Mouse (Mus musculus) heart, postnatal 36 days (tissue): ENCODE results near the gene Vps33b. TPM values are rescaled to one million over a fixed set of nuclear protein-coding genes. Genes with fewer than 3 reads are reported as not detected.

Source experiments
- DNase-seq, 2 experiments: peaks; one replicate each; pipeline ENCODE4 v3.0.0; 2021 to 2022
- intact Hi-C: fragments of 180-260 bp; cut with DNase I; formaldehyde crosslinking; loops from one replicate; pipeline ENCODE4 v1.15.1; 2025
- total RNA-seq, 2 experiments: library from RNA; stranded (reverse); gene quantifications; 2 replicates each; pipeline ENCODE4 v1.2.3; 2021

The Vps33b gene
- total RNA-seq = 1 to 10 TPM; 6.2 to 7.2 TPM

DNA sequence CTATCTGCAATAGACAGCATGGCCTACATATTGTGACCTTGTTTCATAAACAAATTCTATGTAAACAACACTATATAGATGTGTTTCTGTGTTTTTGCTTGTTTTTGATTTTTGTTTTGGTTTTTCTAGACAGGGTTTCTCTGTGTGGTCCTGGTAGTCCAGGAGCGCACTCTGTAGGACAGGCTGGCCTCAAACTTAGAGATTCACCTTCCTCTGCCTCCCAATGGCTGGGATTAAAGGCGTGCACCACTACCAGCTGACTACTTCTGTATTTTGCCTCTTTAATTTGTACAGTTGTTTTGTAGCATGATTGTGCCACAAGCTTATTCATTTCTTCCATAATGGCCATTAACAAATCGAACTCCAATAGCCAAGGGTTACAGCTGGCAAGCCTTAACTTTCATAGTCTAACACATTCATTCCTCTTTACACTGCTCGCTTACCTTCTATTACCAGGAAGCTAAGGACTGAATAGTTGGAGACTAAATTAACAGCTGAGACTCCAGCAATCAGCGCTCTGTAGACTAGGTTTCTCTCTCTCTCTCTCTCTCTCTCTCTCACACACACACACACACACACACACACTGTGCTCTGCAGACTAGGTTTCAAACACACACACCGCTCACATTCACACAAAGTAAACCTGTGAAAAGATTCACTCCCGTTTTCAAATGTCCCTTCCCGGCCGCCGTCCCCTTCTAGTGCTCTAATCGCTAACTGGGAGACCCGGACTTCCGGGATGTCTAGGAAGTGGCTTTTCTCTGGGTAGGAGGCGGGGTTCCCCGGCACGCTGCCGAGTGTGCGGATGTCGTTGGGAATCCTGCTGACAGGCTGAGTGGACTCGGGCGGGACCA is at the start of gene Vps33b:
Vps33b (plus strand) TSS at position 753 of the 854 bp plus-strand sequence.
- DNase-seq = peak; percentile 95 to 98
- intact Hi-C loops = loop anchor here (2.0 to 10.0 kb wide), 2 partner anchors 56 to 334 kb away; partner anchors contain the start of genes Arpin and Rccd1

DNA sequence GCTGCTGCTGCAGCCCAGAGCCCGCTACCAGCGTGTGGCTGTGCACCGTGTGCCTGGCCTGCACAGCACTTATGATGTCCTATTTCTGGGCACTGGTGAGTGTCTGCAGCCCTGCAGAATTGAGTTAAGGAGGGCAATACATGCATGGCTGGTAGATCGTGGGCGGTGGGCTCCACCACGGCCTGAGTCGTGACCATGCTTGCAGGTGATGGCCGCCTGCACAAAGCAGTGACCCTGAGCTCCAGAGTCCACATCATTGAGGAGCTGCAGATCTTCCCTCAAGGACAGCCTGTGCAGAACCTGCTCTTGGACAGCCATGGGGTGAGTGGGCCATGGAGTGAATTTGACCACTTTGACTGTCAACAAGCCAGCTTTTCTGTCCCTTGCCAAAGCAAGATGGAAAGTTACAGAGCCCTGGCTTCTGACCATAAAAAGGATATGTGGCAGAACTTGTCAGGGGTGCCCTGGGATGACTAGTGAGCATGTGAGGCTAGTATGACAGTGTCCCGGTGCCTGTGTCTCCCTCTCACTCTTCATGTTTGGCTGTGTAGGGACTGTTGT is 49.1 kb upstream of the Vps33b start:
- no peak for DNase-seq
- intact Hi-C loops = no loop called here

DNA sequence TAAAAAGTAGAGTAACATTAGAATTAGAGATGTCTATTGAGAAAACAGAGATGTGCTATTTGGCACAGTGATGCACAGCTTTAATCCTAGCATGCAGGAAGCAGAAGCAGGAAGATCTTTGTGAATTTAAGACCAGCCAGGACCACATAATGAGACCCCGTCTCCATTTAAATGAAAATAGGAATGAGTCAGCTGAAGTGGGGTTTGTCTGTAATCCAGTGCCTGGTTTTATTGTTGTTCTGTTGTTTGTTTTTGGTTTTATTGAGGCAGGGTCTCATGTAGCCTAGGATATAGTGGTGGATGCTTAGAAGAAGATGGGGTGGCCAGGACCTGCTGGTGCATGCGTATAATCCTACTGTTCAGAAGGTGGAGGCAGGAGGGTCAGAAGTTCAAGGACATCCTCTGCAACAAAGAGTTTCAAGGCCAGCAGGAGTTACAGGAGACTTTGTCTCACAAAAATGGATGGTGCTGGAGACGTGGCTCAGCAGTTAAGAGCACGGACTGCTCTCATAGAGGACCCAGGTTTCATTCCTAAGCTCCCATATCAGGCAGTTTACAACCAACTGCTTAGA is 48.2 kb upstream of the Vps33b start:
- DNase-seq = no peak
- intact Hi-C loops = no loop called here

DNA sequence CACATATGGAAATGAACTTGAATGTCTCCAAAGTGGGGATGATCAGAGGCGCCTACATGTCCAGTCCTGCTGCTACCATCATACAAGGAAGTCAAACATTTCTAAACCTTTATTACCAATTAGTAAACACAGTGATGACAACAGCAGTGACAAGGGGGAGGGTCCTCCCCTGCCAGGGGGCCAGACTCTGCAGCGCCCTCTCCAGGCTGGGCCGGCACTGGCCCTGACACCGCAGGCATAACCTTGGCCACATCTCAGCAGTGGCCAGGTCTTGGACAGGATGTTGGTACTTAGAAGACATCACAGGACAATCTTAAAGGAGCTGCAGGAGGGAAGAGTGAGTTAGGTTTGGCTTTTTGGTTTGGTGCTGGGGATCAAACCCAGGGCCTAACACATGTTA is 42.4 kb upstream of the Vps33b start:
- intact Hi-C loops = no loop called here
- DNase-seq = no peak

DNA sequence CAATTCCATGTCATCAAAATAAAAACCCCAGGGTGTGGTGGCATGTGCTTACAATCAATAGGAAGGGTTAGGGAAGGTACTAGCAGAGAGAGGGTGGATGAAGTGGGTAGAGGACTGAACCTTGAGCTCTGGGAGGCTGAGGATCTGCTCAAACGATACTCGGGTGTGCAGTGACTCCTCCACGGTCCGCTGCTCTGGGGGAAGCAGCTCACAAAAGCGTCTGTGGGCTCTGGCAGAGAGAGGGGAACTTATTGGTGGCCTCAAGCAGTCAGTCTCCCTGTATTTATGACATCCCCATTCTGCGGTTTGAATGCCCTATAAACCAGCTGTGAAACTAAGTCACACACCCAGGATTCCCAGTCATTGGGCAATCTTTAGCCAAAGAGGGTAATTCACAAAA is 39.3 kb upstream of the Vps33b start:
- intact Hi-C loops = no loop called here
- DNase-seq = no peak

DNA sequence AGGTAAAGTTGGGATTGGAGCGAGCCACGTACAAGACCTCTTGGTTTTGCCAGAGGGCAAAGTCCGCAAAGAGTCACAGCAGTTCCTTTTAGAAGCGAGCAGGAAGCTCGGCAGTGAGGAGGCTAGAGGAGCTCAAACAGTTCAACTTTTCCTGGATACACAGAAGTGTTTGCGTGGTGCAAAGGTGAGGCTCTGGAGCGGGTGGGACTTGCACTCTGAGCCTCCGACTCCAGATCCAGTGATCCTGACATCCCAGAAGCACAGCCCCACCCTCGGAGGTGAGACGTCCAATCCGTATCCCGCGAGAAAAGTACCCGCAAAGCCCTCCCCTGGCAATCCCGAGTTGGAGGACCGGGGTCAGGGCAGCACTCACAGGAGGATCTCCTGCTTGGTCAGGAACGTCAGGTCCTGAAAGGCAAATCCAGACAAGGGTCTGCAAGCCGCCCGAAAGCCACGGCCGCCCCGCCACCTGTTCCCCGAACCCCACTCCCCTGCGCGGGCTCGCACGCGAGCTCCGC is 37.4 kb upstream of the Vps33b start:
- intact Hi-C loops = no loop called here
- no peak for DNase-seq

DNA sequence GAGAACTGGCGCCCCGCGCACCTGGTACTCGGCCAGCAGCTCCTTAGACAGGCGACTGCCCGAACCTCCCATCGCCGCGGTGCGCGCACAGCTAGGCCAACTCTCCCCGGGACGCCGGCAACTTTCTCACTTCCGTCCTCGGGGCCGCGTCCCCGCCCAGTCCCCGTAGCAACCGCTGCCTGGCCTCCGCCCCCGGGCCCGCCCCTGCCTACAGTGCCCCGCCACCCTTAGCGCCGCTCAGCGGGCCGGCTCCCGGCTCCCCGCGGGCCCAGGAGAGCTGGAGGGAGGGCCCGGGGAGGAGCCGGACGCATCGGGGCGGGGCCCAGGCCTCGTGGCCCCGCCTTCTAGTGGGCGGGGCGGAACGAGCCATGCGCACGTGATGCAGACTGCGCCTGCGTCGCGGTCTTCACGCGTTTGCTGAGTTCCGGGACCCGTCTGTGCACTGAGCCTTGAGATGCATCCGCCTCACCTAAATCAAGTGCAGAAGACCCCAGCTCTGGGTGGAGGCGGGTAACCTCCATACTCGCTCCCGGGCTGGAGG is 36.9 kb upstream of the Vps33b start, which contains the start of the genes Cib1 and Gdpgp1:
Cib1 (minus strand) TSS at position 325 of the 541 bp plus-strand sequence.
Gdpgp1 (plus strand) TSS at position 377 of the 541 bp plus-strand sequence.
- DNase-seq = peak; percentile 97 to 98
- intact Hi-C loops = no loop called here

DNA sequence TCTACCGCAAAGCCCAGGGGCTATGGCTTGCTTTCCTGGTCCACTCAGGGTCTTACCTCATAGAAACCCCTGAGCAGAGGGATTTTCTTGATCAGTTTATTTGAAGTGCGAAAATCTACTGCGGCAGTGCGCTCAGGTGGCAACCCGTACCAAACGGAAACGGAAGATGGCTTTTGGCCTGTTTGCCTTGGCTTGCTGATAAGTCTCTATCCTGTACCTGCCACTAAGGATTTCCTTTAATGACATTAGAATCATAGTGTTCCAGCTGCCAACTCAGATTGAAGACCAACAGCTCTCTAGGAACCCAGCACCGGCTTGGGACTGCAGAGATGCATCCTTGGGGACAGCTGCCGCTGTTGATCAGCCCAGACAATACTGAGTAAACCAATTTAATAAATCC is 35.6 kb upstream of the Vps33b start:
- intact Hi-C loops = no loop called here
- no peak for DNase-seq

DNA sequence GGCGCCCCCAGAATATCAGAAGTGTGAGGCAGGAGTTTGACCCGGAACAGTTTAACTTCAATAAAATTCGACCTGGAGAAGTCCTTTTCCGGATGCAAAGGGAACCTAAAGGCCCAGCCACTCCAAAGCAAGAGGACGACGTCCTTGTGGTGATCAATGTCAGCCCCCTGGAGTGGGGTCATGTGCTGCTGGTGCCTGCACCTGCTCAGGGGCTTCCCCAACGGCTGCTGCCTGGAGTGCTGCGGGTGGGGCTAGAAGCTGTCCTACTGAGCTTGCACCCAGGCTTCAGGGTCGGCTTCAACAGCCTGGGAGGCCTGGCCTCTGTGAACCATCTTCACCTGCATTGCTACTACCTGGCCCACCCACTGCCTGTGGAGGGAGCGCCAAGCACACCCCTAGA is 30.9 kb upstream of the Vps33b start:
- intact Hi-C loops = no loop called here
- no peak for DNase-seq

DNA sequence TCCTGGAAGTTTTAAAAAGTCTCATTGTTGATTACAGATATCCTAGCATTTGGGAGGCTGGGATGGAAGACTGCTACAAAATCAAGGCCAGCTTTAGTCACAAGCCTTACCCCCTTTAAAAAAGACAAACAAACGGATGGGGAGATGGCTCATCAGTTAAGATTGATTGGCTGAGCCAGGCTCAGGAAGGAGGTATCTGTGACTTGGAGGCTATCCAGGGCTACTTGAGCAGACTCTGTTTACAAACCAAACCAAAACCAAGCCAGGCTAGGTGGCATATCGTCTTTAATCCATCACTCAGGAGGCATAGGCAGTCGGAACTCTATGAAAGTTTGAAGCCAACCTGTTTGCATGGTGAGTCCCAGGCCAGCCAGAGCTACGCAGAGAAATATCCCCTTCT is 27.8 kb upstream of the Vps33b start:
- intact Hi-C loops = no loop called here
- DNase-seq = no peak

DNA sequence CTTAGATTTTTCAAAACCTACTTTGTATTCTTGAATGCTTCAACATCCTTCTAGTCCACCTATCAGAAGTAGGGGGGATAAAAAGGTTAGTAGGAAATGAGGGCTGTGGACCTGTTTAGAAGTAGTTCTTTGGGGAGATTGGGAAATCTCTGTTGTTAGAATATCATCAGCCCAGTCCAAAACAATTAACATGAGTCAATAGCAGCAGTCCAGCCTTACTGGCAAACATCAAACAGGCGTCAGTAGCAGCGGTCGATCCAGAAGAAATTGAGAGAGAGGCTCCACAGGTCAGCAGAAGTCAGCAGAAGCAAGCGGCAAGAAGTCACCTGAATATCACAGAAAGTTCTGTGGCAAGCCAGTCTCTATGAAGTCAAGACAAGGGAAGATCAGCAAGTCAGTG is 24.6 kb upstream of the Vps33b start:
- no peak for DNase-seq
- intact Hi-C loops = no loop called here

DNA sequence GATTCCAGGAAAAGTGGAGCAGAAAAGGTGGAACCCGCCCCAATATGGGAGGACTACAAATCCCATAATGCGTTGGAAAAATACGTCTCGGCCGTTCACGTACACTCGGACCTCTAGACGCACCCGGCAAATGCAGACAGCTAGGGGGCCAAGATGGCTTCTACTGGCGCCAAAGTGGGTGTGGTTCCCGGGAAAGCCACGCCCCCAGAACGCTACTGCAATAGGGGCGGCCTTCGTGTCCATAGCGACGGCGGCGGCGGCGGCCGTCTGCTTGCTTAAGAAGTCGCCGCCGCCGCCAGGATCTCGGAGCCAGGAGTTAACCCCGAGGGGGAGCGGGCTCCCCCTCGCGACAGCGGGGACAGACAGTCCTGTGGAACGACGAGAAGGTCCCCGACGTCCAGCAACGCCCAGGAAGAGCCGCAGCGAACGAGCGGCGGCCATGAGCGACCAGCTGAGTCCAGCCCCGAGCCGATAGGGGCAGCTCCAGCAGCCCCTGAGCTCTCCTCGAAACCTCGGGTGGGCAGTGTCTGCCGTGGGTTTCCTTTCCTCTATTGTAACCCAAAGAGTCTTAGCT is 23.2 kb upstream of the Vps33b start, which contains the start of gene Ttll13:
Ttll13 (plus strand) TSS at position 229 of the 574 bp plus-strand sequence.
- DNase-seq = peak; percentile 93 to 96
- intact Hi-C loops = no loop called here

DNA sequence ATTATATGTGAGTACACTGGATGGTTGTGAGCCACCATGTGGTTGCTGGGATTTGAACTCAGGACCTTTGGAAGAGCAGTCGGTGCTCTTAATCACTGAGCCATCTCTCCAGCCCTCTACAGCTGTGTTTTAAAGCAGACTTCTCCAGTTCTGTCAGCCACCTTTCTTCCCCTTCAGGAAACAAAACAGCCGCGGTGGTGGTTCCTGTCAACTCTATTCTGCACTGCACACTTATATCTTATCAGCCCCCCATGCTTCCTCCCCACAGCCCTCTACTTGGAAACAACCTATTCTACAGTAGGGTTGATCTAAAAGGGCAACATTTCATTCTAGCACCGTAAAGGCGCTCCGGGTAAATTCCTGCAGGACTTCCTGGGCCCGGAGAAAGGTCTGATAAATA is 22.6 kb upstream of the Vps33b start:
- no peak for DNase-seq
- intact Hi-C loops = no loop called here

DNA sequence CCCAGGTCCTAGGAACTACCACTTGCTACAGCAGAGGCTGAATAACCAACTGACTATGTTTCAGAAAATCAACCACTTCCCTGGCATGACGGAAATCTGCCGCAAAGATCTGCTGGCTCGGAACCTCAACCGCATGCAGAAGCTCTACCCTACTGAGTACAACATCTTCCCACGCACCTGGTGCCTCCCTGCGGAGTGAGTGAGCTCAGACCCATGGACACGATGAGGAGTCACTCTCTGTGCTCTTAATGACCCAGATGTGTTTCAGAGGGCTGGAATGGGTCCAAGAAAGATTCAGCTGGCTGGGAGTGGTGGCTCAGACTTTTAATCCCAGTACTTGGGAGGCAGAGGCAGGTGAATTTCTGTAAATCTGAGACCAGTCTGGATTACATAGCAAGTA is 17.0 kb upstream of the Vps33b start:
- no peak for DNase-seq
- intact Hi-C loops = no loop called here

DNA sequence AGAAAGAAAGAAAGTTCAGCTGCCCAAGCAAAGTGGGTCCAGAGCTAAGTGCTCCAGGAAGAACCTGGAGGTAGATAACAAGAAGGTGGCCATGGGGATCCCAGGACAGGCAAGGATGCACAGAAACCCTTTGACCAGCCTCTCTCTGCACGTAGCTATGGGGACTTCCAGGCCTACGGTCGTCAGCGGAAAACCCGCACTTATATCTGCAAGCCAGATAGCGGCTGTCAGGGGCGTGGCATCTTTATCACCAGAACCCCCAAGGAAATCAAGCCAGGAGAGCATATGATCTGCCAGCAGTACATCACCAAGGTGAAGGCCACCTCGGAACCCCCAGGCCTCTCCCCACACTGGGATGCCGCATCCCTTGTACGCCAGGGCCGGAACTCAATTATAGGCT is 16.6 kb upstream of the Vps33b start:
- DNase-seq = no peak
- intact Hi-C loops = no loop called here

DNA sequence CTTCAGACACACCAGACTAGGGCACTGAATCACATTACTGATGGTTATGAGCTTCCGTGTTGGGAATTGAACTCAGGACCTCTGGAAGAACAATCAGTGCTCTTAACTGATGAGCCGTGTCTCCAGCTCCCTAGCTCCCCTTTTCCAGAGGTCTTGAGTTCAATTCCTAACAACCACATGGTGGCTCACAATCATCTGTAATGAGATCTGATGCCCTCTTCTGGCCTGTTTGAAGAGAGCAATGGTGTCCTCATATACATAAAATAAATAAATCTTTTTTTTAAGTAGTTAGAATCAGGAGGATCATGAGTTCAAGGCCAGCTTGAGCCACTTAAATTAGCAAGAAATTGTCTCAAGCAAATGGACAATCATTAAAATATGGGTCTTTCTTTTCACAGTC is 13.5 kb upstream of the Vps33b start:
- intact Hi-C loops = loop anchor here (2.0 kb wide), 1 partner anchor 115 kb away; no protein-coding TSS in a partner anchor
- DNase-seq = no peak

DNA sequence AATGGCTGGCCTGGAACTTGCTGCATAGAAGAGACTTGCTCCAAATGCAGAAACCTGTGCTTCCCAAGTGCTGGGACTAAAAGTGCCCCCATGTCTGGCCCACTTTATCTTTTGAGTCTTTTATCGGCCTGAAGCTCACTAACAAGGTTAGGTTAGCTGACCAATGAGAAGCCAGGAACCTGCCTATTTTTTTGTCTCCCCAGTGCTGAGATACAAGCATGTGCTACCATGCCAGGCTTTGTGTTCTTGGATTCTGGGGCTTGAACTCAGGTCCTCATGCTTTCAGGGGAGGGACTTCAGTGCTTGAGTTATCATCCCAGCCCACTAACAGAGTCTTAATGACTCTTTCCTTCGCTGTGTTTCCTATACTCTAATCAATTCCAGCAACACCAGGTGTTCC is 11.7 kb upstream of the Vps33b start:
- intact Hi-C loops = loop anchor here (2.0 kb wide), 1 partner anchor 117 kb away; no protein-coding TSS in a partner anchor
- DNase-seq = no peak

DNA sequence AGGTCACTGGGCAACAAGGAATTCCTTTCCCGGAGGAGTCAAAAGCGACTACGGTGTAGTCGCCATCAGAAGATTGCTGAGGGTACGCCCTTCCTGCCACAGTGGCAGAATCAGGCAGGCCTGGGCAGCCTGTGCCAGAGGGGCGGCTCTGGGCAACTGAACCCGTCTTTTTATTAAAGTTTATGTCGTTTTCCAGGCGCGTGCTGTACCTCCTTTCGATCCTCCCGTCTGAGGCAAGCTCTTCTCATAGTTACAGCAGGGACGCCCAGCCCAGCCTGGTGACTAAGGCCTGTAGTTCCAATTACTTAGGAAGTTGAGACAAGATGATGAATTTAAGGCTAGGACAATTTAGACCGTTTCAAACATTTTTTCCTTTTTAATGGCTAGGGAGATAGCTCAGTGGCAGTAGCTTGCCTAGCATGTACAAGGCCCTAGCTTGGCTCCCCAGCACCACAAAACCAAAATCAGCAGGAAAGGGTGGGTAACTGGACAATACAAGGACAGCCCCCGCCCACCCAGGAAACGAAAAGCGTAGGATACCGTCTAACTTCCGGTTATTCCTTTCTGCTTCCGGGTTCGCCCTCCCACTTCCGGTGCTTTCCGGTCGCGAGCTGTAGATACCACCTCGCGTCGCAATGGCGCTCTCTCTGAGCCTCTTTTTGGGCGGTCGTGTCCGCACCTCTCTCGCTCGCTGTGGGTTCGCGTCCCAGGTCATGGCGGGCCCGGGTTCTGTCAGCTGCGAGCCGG is 8.7 kb upstream of the Vps33b start, which contains the start of gene Ngrn:
Ngrn (plus strand) TSS at position 591 of the 747 bp plus-strand sequence.
- intact Hi-C loops = loop anchor here (10.0 kb wide), 1 partner anchor 326 kb away; the partner anchor contains the start of gene Arpin
- peak; percentile 85 to 86 for DNase-seq

DNA sequence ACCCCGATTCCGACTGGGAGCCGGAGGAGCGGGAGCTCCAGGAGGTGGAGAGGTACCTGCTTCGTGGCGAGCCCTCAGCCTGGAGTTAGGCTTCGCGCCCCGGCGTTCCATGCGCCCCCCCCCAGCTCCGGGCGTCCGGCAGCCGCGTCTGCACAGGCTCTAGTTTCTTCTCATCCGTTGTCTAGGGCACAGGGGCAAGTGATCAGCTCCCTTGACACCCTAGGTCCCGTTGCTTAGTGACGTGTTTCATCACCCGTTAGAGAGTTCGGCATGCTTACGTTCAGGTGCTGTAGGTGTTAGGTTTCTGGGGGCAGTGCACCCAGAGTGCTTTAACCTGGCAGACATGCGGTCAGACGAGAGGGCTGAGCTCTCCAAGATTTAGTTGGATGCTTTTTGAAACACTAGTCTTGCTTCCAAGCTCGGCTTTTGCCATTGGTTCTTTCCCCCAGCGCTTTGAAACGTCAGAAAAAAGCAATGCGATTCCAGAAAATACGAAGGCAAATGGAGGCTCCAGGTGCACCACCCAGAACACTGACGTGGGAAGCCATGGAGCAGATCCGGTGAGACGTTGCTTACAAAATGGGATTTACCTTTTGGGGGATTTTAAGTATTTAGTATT is 8.0 kb upstream of the Vps33b start:
- no peak for DNase-seq
- intact Hi-C loops = loop anchor here (10.0 kb wide), 1 partner anchor 327 kb away; the partner anchor contains the start of gene Arpin
